Mouse (Mus musculus): Measurements from ENCODE around the gene Ttc27. TPM values are rescaled to one million over a fixed set of nuclear protein-coding genes. Genes with fewer than 3 reads are reported as not detected.

Gene Ttc27
- polyA plus RNA-seq, 1 experiment from 2014 or later: 27.3 TPM

DNA sequence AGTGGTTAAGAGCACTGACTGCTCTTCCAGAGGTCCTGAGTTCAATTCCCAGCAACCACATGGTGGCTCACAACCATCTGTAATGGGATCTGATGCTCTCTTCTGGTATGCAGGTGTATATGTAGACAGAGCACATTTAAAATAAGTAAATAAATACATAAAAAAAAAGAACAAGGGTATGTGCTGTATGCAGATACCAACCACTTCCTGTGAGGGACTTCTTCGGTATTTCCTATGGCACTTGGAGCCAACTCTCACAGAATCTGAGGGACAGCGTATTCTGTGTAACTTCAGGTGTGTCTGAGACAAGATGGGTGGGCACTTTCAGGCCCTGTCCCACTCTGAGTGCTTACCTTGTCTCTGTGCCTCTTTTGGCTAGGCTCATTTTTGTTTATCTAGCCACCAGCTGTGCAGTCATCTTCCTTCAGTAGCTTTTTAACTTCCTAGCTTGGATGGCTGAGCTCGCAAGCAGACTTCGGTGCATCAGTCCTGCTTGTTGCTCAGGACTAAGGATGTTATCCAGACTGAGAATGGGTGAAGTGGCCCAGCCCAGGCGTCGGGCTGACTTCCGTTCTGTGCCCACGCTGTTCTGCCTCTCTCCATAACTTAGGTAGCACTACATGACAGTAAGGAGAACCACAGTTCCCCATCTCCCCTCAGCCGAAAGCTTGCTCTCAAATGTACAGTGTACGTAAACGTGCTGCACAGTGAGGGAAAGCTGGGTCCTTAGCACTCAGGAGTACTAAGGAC is 37.0 kb downstream of the Ttc27 start:
- Histone ChIP-seq H3K9ac (no peak overlapping the region), H3K4me3 (replicated peaks) (no peak overlapping the region), H3K9me3 (replicated peaks) (no peaks in the 10 kb centered on the region), H3K27ac (no peak overlapping the region), H3K27me3 (no peaks in the 10 kb centered on the region), H3K36me3 (peaks cover 5% of the 10 kb centered on the region), H3K4me2 (no peak overlapping the region), H3K4me1 (0 out of 2 replicates have a peak, but pooled peaks cover 3% of the 10 kb centered on the region)
- WGBS: 92% methylated on average over 11 of the region's 11 CpGs
- ATAC-seq (replicated peaks; ENCODE audit: low FRiP score): no peak

DNA sequence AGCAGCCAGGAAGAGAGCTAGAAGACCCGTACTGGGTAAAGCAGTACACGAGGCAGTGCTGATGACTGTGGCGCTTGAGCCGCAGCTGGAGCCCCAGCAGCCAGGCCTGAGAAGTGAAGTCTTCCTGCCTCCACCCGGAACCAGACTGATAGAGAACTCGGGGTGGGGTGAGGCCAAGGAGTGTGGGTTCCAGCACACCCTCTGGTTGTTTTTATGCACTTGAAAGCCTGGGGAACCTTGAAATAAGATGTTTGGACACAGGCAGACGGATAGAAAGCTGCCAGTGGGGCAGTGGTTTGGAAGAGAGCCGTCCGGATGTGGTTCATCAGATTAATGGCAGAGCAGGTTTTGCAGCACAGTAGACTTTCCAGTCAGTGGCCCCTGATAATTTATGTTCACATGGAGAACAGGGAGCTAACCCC is 51.9 kb downstream of the Ttc27 start:
- H3K27me3 ChIP-seq: no peaks in the 10 kb centered on the region
- 0 out of 2 replicates have a peak overlapping the region, but pooled peaks have one; percentile 5 for H3K4me2 ChIP-seq
- H3K9me3 ChIP-seq (replicated peaks): no peaks in the 10 kb centered on the region
- peak overlapping the region; percentile 82 for H3K27ac ChIP-seq
- peaks cover 10% of the 10 kb centered on the region for H3K36me3 ChIP-seq
- peak; percentile 77 for ATAC-seq (replicated peaks; ENCODE audit: low FRiP score)
- H3K4me3 ChIP-seq (replicated peaks): no peak overlapping the region
- no peak overlapping the region for H3K9ac ChIP-seq
- WGBS: 20% methylated on average over 9 of the region's 9 CpGs
- H3K4me1 ChIP-seq: peaks cover 17% of the 10 kb centered on the region

DNA sequence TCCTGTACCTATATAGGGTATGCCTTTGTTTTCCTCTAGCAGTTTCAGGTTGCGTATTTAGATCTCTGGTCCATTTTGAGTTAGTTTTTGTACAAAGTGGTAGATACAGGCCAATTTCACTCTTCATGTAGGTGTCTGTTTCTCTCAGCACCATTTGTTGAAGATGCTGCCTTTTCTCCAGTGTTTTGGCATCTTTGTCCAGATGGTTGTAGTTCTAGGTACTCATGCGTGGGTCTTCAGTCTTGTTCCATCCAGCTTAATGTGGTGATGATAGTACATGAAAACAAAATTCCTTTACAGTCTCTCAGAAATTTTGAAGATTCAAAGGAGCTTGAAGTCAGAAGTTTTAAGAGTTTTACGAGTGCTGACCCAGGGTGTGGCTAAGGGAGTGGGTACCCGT is 54.8 kb downstream of the Ttc27 start:
- Histone ChIP-seq H3K4me1 (peaks cover 17% of the 10 kb centered on the region), H3K36me3 (0 out of 2 replicates have a peak, but pooled peaks cover 3% of the 10 kb centered on the region), H3K9ac (no peak overlapping the region), H3K4me2 (no peak overlapping the region), H3K27ac (no peak overlapping the region), H3K27me3 (no peaks in the 10 kb centered on the region), H3K4me3 (replicated peaks) (no peak overlapping the region), H3K9me3 (replicated peaks) (no peaks in the 10 kb centered on the region)
- WGBS: 88% methylated on average over 4 of the region's 4 CpGs
- no peak for ATAC-seq (replicated peaks; ENCODE audit: low FRiP score)

DNA sequence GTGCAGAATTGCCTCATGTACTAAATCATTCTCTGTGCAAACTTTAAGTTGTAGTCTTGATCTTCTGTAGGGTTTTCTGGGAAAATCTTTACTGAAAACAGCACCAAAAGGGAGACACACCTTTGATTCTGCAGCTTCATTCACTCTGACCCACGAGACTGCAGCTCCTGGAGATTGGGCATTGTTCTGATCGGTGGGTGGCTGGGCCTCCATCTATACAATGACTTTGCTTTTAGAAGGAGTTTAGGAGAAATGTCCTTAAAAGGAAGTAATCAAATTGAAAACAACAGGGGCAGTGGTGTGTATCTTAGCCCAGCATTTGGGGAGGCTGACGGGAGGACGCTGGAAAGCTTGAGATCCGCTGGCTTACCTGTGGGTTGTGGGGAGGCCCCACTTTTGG is 56.0 kb downstream of the Ttc27 start:
- Histone ChIP-seq H3K4me1 (peaks cover 17% of the 10 kb centered on the region), H3K36me3 (0 out of 2 replicates have a peak, but pooled peaks cover 3% of the 10 kb centered on the region), H3K27me3 (no peaks in the 10 kb centered on the region), H3K9me3 (replicated peaks) (no peaks in the 10 kb centered on the region), H3K4me2 (no peak overlapping the region), H3K4me3 (replicated peaks) (no peak overlapping the region), H3K27ac (no peak overlapping the region), H3K9ac (no peak overlapping the region)
- ATAC-seq (replicated peaks; ENCODE audit: low FRiP score): no peak
- WGBS: 67% methylated on average over 5 of the region's 5 CpGs

DNA sequence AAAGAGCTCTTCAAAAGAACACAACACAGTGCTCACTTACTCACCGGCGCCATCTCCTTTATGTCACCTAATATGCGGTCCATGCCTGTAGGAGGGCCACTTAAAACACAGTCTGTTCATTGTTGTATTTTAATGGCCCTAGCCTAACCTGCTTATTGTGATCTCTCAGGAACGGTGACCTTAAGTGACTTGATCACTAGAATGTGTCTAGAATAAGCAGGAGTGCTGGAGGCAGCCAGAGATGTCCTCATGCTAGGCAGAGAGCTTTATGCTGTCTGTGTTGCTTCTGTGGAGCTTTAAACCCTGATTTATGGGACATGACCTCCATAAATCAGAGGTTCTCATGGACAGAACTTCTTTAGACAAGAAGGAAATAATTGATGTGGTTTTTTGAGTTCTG is 62.6 kb downstream of the Ttc27 start:
- peak; percentile 69 for ATAC-seq (replicated peaks; ENCODE audit: low FRiP score)
- Histone ChIP-seq H3K9ac (no peak overlapping the region), H3K4me3 (replicated peaks) (no peak overlapping the region), H3K36me3 (no peaks in the 10 kb centered on the region), H3K27ac (no peak overlapping the region), H3K9me3 (replicated peaks) (no peaks in the 10 kb centered on the region), H3K4me1 (peaks cover 11% of the 10 kb centered on the region), H3K27me3 (no peaks in the 10 kb centered on the region), H3K4me2 (no peak overlapping the region)
- 44% methylated on average over 4 of the region's 4 CpGs for WGBS

DNA sequence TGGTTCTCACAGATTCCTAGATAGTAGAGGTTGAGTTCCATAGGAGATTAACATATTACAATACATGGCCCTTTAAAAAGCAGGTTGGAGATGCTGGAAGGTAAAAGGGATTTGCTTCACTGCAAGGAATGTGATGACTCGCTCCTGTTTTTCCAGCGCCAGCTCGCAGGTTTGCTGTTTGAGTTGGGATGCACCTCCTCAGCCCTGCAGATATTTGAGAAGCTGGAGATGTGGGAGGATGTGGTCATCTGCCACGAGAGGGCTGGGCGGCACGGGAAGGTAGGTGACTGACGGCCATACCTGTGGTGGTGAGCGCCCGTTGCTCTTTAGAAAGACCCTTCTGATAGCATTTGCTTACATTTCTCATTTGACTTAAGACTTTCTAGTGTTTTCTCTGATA is 63.1 kb downstream of the Ttc27 start:
- H3K36me3 ChIP-seq: no peaks in the 10 kb centered on the region
- 41% methylated on average over 9 of the region's 9 CpGs for WGBS
- ATAC-seq (replicated peaks; ENCODE audit: low FRiP score): no peak
- H3K9ac ChIP-seq: no peak overlapping the region
- H3K4me3 ChIP-seq (replicated peaks): no peak overlapping the region
- H3K9me3 ChIP-seq (replicated peaks): no peaks in the 10 kb centered on the region
- H3K27ac ChIP-seq: no peak overlapping the region
- H3K4me1 ChIP-seq: peaks cover 16% of the 10 kb centered on the region
- H3K27me3 ChIP-seq: no peaks in the 10 kb centered on the region
- H3K4me2 ChIP-seq: no peak overlapping the region

DNA sequence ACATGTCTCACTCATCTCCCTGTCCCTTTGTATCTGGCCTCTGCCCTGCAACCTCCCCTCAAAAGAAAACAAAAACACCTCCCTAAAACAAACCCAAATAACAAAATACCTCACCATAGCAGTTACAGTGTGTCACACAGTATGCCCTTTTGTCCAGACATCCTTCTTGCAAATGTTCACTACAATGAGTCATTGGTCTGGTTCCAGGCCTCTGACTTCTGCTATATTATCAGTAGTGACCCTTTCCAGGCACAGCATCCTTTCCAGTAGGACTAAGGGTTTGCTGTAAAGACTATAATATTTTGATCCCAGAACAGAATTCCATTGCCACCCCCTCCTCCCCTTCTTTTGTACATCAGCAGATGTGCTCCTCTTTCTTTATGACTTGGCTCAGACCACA is 64.4 kb downstream of the Ttc27 start:
- Histone ChIP-seq H3K36me3 (no peaks in the 10 kb centered on the region), H3K27me3 (no peaks in the 10 kb centered on the region), H3K9ac (no peak overlapping the region), H3K4me1 (peaks cover 25% of the 10 kb centered on the region), H3K4me2 (no peak overlapping the region), H3K4me3 (replicated peaks) (no peak overlapping the region), H3K9me3 (replicated peaks) (no peaks in the 10 kb centered on the region), H3K27ac (no peak overlapping the region)
- ATAC-seq (replicated peaks; ENCODE audit: low FRiP score): no peak

DNA sequence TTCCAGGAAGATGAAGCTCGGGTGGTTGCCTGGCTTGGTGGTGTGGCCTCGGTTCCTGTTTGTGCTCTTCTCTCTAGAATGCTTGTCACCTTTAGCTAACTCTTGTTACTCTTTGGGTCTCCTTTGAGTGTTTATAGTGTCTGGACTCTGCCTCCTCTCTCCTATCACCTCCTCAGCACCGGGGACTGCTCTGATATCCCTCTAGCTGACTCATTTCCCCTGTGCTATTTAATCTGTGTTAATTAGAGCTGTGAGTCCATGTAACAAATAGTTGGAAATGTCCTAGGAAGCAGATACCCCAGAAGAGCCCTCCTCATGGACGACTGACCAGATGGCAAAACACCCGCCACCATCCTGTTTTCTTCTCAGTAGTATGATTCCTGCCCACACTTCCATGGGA is 68.1 kb downstream of the Ttc27 start:
- no peak overlapping the region for H3K9ac ChIP-seq
- 60% methylated on average over 5 of the region's 5 CpGs for WGBS
- no peak overlapping the region for H3K4me3 ChIP-seq (replicated peaks)
- H3K9me3 ChIP-seq (replicated peaks): no peaks in the 10 kb centered on the region
- peaks cover 10% of the 10 kb centered on the region; the same call in 1 of the 2 replicates for H3K36me3 ChIP-seq
- no peaks in the 10 kb centered on the region for H3K27me3 ChIP-seq
- H3K27ac ChIP-seq: 0 out of 2 replicates have a peak overlapping the region, but pooled peaks have one; percentile 28
- H3K4me1 ChIP-seq: peaks cover 23% of the 10 kb centered on the region
- H3K4me2 ChIP-seq: no peak overlapping the region
- 0 out of 2 replicates have a peak, but pooled peaks have one; percentile 18 for ATAC-seq (replicated peaks; ENCODE audit: low FRiP score)

DNA sequence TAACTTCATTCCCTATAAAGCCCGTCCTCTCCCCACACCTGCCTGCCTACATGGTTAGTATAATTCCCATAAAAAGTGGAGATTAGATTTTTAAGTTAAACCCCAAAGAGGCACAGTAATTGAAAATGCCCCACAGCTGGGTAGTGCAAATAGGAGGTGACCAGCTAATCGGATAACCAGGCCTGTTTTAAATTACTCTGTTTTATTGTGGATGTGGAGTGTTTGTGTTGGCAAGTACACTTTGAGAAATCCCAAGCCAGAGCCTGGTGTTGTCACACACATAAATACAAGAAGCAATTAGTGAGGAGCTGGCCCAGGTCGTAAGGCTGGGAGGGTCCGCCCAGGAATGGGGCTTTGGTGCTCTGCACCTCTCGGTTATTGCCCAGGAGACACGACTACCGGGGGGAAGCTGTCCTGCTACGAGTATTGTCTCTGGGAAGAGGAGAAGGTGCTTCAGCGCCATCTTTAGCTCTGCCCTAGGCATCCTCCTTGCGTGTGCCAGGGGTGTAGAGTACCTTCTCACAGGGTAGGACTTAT is 68.7 kb downstream of the Ttc27 start:
- H3K36me3 ChIP-seq: peaks cover 10% of the 10 kb centered on the region; the same call in 1 of the 2 replicates
- no peak overlapping the region for H3K4me2 ChIP-seq
- no peaks in the 10 kb centered on the region for H3K9me3 ChIP-seq (replicated peaks)
- ATAC-seq (replicated peaks; ENCODE audit: low FRiP score): 0 out of 2 replicates have a peak, but pooled peaks have one; percentile 12
- no peak overlapping the region for H3K4me3 ChIP-seq (replicated peaks)
- no peak overlapping the region for H3K27ac ChIP-seq
- no peak overlapping the region for H3K9ac ChIP-seq
- 52% methylated on average over 10 of the region's 10 CpGs for WGBS
- H3K4me1 ChIP-seq: peaks cover 23% of the 10 kb centered on the region
- H3K27me3 ChIP-seq: no peaks in the 10 kb centered on the region

DNA sequence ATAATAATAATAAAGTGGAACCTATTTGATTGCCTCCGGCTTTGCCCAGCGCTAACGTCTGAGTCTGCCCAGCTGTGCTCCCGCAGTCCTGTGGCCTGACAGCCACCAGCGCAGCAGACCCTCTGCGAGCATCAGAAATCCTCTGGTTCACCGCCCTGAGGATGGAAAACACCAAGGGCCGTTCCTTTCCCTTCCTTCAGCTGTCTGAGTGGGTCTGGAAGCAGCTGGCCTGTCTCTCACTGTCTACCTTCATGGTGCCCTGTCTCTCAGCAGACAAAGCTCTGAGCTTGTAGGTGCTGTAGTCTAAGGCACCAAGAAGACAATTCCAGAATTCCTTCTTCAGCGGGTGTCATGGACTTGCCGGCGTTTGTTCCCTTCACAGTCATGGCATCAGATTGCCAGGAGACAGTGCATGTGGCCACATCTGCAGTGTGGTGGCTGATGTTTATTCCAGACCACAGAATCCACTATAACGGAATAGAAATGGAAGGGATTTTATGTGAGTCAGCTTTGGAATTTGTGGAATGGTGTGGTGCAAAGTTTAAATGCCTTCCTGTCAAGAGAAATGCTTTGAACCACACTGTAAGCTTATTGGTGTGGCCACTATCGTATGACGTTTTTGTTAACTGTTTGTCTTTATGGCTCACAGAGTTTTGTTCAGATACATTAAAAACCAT is 78.6 kb downstream of the Ttc27 start:
- Histone ChIP-seq H3K27me3 (no peaks in the 10 kb centered on the region), H3K36me3 (peaks cover 13% of the 10 kb centered on the region; the same call in 1 of the 2 replicates), H3K4me3 (replicated peaks) (no peak overlapping the region), H3K27ac (peak overlapping the region; percentile 48; the same call in 1 of the 2 replicates), H3K4me2 (no peak overlapping the region), H3K9ac (no peak overlapping the region), H3K9me3 (replicated peaks) (no peaks in the 10 kb centered on the region), H3K4me1 (peaks cover 18% of the 10 kb centered on the region)
- 67% methylated on average over 14 of the region's 14 CpGs for WGBS
- ATAC-seq (replicated peaks; ENCODE audit: low FRiP score): 0 out of 2 replicates have a peak, but pooled peaks have one; percentile 40

DNA sequence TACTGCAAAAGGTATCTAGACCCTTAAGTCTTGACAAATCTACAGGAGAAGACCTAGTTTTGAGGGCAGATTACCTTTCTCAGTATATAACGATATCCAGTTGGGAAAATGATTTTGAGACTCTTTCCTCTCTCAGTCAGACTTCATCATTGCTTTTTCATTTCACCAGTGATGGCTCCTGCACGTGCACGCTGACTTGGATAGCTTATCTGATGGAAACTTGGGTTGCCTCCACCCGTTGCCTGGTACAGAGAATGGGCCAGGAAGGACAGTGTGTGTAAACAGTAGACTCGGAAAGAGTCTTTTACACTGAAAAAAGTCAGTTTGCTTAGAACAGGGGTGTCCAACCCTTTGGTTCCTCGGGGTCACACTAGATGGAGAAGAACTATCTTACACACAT is 82.3 kb downstream of the Ttc27 start:
- no peak overlapping the region for H3K9ac ChIP-seq
- no peak overlapping the region for H3K4me3 ChIP-seq (replicated peaks)
- no peak overlapping the region for H3K27ac ChIP-seq
- H3K9me3 ChIP-seq (replicated peaks): no peaks in the 10 kb centered on the region
- ATAC-seq (replicated peaks; ENCODE audit: low FRiP score): no peak
- no peak overlapping the region for H3K4me2 ChIP-seq
- H3K4me1 ChIP-seq: peaks cover 28% of the 10 kb centered on the region
- no peaks in the 10 kb centered on the region for H3K27me3 ChIP-seq
- 91% methylated on average over 6 of the region's 6 CpGs for WGBS
- peaks cover 17% of the 10 kb centered on the region; the same call in 1 of the 2 replicates for H3K36me3 ChIP-seq

DNA sequence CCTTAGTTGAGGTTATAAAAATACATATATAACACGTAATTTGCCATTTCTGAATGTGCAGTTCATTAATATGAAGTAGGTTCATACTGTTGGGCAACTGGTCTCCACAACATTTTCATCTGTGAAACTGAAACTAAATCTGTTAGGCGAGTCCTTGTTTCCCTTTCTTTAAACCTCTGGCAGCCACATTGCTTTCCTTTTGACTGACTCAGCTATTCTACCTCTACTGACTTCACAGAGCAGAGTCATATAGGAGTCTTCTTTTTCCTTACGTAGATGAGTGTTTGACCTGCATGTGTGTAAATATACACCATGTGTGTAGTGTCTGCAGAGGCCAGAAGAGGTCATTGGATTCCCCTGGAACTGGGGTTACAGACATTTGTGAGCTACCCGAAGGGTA is 85.2 kb downstream of the Ttc27 start:
- H3K9ac ChIP-seq: no peak overlapping the region
- H3K36me3 ChIP-seq: peaks cover 17% of the 10 kb centered on the region; the same call in 1 of the 2 replicates
- no peaks in the 10 kb centered on the region for H3K27me3 ChIP-seq
- H3K4me2 ChIP-seq: no peak overlapping the region
- no peaks in the 10 kb centered on the region for H3K9me3 ChIP-seq (replicated peaks)
- no peak overlapping the region for H3K27ac ChIP-seq
- H3K4me3 ChIP-seq (replicated peaks): no peak overlapping the region
- H3K4me1 ChIP-seq: peaks cover 11% of the 10 kb centered on the region
- no peak for ATAC-seq (replicated peaks; ENCODE audit: low FRiP score)
- WGBS: 90% methylated on average over 4 of the region's 4 CpGs

Data from kidney, embryonic 15.5 days (tissue).